Mouse (Mus musculus): ENCODE data around the gene Immp2l. TPM values are rescaled to one million over a fixed set of nuclear protein-coding genes. Genes with fewer than 3 reads are reported as not detected.
"Not testable (repeated sequence)": the region's sequence is repeated elsewhere in the genome, so short reads cannot be mapped to it uniquely, and the experiment has no call there.

Gene Immp2l
- polyA plus RNA-seq, 1 experiment from 2014 or later = 12.8 TPM

DNA sequence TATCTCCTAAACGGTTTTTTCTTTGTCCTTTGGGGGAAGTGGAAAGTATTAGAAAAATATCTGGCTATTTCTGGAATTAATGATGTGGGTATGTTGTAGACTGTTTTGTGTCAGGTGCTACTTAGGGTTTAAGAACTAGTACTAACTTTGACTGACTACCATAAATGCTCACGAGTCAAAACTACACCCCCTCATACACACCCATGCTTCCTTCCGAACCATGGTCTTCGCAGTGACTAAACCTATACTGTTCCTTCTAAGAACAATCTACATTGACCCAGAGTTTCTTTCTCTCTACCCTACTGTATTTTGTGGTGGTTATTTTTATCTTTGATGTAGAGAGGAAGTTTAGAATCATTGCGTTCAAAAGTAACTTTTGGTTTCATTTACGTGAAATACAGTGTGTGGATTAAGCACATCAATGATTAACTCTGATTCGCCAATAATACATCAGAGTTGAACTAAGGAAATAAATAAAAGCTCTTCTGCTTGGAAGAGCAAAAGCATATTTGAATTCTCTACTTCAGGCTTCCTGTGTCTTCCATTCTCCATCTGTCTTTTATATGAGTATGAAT lies 828.1 kb downstream of the Immp2l start:
- WGBS = 76% methylated on average over 7 of the region's 7 CpGs
- ATAC-seq (ENCODE audit: low read depth) = no peak
- Histone ChIP-seq H3K4me3 (ENCODE audit: low read length) (no peak overlapping the region), H3K9ac (ENCODE audit: low read length) (no peak overlapping the region), H3K4me2 (ENCODE audit: low read depth, low read length) (no peak overlapping the region), H3K27me3 (ENCODE audit: control insufficient read depth, insufficient read depth, low read depth, low read length) (no peaks in the 10 kb centered on the region), H3K36me3 (ENCODE audit: control insufficient read depth, insufficient read depth, low read length) (no peaks in the 10 kb centered on the region), H3K9me3 (ENCODE audit: control insufficient read depth, low read length) (no peaks in the 10 kb centered on the region), H3K27ac (ENCODE audit: low read length) (no peak overlapping the region), H3K4me1 (replicated peaks; ENCODE audit: control insufficient read depth, insufficient read depth, low read length) (no peaks in the 10 kb centered on the region)

DNA sequence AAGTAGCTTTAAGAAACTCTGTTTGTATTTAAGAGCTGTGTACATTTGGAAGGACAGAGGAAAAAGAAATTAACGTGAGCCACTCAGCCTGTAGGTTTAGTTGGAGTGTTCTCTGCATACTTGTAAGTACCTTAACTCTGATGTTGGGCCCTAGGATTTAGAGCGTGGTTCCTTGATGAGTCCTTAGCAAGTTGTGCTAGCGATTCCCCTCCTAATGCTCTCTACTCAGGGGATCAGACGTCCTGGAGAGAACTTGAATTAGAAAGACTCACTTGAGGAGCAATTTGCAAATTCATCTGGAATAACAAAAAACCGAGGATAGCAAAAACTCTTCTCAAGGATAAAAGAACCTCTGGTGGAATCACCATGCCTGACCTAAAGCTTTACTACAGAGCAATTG lies 835.8 kb downstream of the Immp2l start:
- H3K4me2 ChIP-seq (ENCODE audit: low read depth, low read length); H3K9me3 ChIP-seq (ENCODE audit: control insufficient read depth, low read length); H3K36me3 ChIP-seq (ENCODE audit: control insufficient read depth, insufficient read depth, low read length); ATAC-seq (ENCODE audit: low read depth); H3K4me1 ChIP-seq (replicated peaks; ENCODE audit: control insufficient read depth, insufficient read depth, low read length); H3K27ac ChIP-seq (ENCODE audit: low read length); H3K9ac ChIP-seq (ENCODE audit: low read length); H3K27me3 ChIP-seq (ENCODE audit: control insufficient read depth, insufficient read depth, low read depth, low read length); H3K4me3 ChIP-seq (ENCODE audit: low read length): not testable (repeated sequence)
- WGBS = 51% methylated on average over 5 of the region's 5 CpGs

DNA sequence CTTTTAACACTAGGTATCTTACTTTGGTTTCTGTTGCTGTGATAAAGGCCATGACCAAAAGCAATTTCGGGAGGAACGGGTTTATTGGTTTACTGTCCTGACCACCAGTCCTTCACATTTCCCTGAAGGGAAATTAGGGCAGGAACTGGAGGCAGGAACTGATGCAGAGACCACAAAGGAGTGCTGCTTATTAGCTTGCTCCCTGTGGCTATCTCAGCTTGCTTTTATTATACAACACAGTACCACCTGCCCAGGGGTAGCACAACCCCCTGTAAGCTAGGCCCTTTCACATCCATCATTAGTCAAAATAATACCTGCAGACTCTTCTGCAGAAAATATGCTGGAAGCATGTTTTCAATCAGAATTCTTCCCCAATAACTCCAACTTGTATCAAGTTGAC lies 844.4 kb downstream of the Immp2l start:
- H3K4me3 ChIP-seq (ENCODE audit: low read length) = no peak overlapping the region
- no peaks in the 10 kb centered on the region for H3K36me3 ChIP-seq (ENCODE audit: control insufficient read depth, insufficient read depth, low read length)
- H3K4me1 ChIP-seq (replicated peaks; ENCODE audit: control insufficient read depth, insufficient read depth, low read length) = no peaks in the 10 kb centered on the region
- no peak overlapping the region for H3K4me2 ChIP-seq (ENCODE audit: low read depth, low read length)
- H3K9ac ChIP-seq (ENCODE audit: low read length) = no peak overlapping the region
- WGBS = 88% methylated on average over 2 of the region's 2 CpGs
- no peaks in the 10 kb centered on the region for H3K27me3 ChIP-seq (ENCODE audit: control insufficient read depth, insufficient read depth, low read depth, low read length)
- peaks cover 3% of the 10 kb centered on the region; the same call in 1 of the 2 replicates for H3K9me3 ChIP-seq (ENCODE audit: control insufficient read depth, low read length)
- no peak for ATAC-seq (ENCODE audit: low read depth)
- H3K27ac ChIP-seq (ENCODE audit: low read length) = no peak overlapping the region

DNA sequence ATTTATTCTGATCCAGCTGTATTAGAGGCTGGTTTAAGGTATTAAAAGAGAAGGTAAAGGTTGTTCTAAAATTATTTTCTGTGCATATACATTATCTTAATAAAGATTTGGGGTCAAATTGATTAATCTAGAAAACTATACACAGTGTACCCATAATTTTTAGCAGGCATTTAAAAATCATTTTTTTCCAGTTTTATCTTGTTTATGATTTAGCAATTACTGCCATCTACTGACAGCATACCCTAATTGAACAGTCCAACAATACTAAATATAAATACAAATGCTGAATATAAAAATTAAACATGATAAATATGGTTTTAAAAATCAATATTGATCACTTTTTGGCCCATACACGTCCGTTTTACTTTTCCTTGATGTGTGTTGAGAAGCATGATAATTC lies 850.1 kb downstream of the Immp2l start:
- no peaks in the 10 kb centered on the region for H3K27me3 ChIP-seq (ENCODE audit: control insufficient read depth, insufficient read depth, low read depth, low read length)
- no peaks in the 10 kb centered on the region for H3K36me3 ChIP-seq (ENCODE audit: control insufficient read depth, insufficient read depth, low read length)
- H3K4me3 ChIP-seq (ENCODE audit: low read length) = no peak overlapping the region
- no peaks in the 10 kb centered on the region for H3K4me1 ChIP-seq (replicated peaks; ENCODE audit: control insufficient read depth, insufficient read depth, low read length)
- no peaks in the 10 kb centered on the region for H3K9me3 ChIP-seq (ENCODE audit: control insufficient read depth, low read length)
- no peak overlapping the region for H3K27ac ChIP-seq (ENCODE audit: low read length)
- H3K9ac ChIP-seq (ENCODE audit: low read length) = no peak overlapping the region
- ATAC-seq (ENCODE audit: low read depth) = no peak
- no peak overlapping the region for H3K4me2 ChIP-seq (ENCODE audit: low read depth, low read length)
- 62% methylated on average over 2 of the region's 2 CpGs for WGBS

DNA sequence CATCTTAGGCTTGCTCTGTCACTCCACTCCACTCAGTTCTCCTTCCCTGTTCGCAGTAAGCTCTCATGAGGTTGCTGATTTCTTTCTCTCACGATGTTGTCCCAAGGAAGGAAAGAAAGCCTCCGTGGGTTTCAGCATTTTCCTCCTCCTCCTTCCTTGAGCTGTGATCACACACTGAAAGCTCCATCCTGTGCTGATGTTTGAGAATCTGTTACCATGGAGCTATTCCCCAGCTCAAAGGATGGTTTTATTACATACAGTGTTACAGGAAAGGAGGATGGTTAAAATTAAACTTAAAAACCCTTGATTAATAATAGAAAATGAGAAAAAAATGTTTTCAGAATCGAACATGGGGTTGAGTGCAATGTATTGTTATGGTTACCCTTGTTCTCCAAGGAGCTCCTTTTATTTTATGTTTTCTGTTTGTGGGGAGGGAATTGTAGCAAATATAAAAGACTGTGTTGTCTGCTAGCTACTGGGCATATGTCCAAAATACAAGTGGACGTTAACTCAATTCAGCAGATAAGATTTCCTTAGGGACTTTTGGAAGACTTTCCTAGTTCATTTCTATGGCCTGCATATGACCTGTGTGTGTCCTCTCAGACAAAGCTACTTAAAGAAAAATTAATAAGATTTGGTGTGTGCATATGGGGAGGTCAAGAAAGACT lies 853.5 kb downstream of the Immp2l start:
- no peaks in the 10 kb centered on the region for H3K9me3 ChIP-seq (ENCODE audit: control insufficient read depth, low read length)
- H3K27ac ChIP-seq (ENCODE audit: low read length) = no peak overlapping the region
- H3K9ac ChIP-seq (ENCODE audit: low read length) = no peak overlapping the region
- 41% methylated on average over 5 of the region's 5 CpGs for WGBS
- H3K4me1 ChIP-seq (replicated peaks; ENCODE audit: control insufficient read depth, insufficient read depth, low read length) = no peaks in the 10 kb centered on the region
- no peak overlapping the region for H3K4me3 ChIP-seq (ENCODE audit: low read length)
- no peaks in the 10 kb centered on the region for H3K27me3 ChIP-seq (ENCODE audit: control insufficient read depth, insufficient read depth, low read depth, low read length)
- H3K36me3 ChIP-seq (ENCODE audit: control insufficient read depth, insufficient read depth, low read length) = no peaks in the 10 kb centered on the region
- no peak for ATAC-seq (ENCODE audit: low read depth)
- no peak overlapping the region for H3K4me2 ChIP-seq (ENCODE audit: low read depth, low read length)

- no peaks in the 10 kb centered on the region for H3K27me3 ChIP-seq (ENCODE audit: control insufficient read depth, insufficient read depth, low read depth, low read length)
- no peaks in the 10 kb centered on the region for H3K9me3 ChIP-seq (ENCODE audit: control insufficient read depth, low read length)
- no peak overlapping the region for H3K9ac ChIP-seq (ENCODE audit: low read length)
- 57% methylated on average over 3 of the region's 3 CpGs for WGBS
- H3K4me1 ChIP-seq (replicated peaks; ENCODE audit: control insufficient read depth, insufficient read depth, low read length) = no peaks in the 10 kb centered on the region
- H3K4me3 ChIP-seq (ENCODE audit: low read length) = no peak overlapping the region
- no peak overlapping the region for H3K27ac ChIP-seq (ENCODE audit: low read length)
- no peak for ATAC-seq (ENCODE audit: low read depth)
- no peaks in the 10 kb centered on the region for H3K36me3 ChIP-seq (ENCODE audit: control insufficient read depth, insufficient read depth, low read length)
- no peak overlapping the region for H3K4me2 ChIP-seq (ENCODE audit: low read depth, low read length)
Observed at GRCm38 (mm10) chr12:41878493-41878892, 854.6 kb downstream of the Immp2l start.

DNA sequence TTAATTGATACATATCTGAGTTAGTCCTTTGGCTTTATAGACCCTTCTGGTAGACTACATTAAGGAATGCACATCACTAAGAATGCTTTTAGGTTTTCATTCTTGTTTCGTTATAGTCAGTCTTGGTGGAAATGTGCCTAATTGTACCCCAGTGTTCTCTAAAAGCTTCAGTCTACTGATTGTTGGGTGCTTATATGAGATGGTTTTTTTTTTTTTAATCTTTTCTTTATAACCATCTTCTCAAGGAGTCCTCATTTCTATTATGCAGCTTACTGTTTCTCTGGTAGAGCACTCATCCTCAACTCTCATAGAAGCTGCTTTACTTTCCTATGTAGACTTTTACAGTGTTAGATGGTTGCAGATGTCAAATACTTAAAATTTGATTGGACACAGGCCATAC lies 855.1 kb downstream of the Immp2l start:
- Histone ChIP-seq H3K27ac (ENCODE audit: low read length) (no peak overlapping the region), H3K4me2 (ENCODE audit: low read depth, low read length) (no peak overlapping the region), H3K36me3 (ENCODE audit: control insufficient read depth, insufficient read depth, low read length) (no peaks in the 10 kb centered on the region), H3K27me3 (ENCODE audit: control insufficient read depth, insufficient read depth, low read depth, low read length) (no peaks in the 10 kb centered on the region), H3K9me3 (ENCODE audit: control insufficient read depth, low read length) (no peaks in the 10 kb centered on the region), H3K9ac (ENCODE audit: low read length) (no peak overlapping the region), H3K4me3 (ENCODE audit: low read length) (no peak overlapping the region), H3K4me1 (replicated peaks; ENCODE audit: control insufficient read depth, insufficient read depth, low read length) (no peaks in the 10 kb centered on the region)
- WGBS = 88% methylated on average over 1 of the region's 1 CpGs
- ATAC-seq (ENCODE audit: low read depth) = no peak

DNA sequence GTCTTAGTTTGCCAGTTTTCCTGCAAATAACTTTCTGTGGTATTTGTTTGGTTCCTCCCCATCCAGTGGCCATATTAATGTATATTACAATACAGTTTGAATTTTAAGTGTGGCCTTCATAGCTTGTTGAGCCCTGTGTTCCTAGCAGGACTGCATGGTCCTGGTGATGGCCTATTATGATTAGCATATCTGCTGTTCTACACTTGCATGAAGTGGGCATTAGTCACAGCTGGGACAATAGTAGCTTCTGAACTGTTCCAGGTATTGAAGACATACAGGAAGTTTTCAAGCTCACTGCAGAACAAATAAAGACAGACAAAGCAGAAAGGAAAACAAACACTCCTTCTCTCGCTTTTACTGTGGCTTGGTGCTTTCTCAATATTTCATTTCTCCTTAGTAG lies 855.5 kb downstream of the Immp2l start:
- H3K4me1 ChIP-seq (replicated peaks; ENCODE audit: control insufficient read depth, insufficient read depth, low read length) = no peaks in the 10 kb centered on the region
- no peak overlapping the region for H3K4me2 ChIP-seq (ENCODE audit: low read depth, low read length)
- no peak overlapping the region for H3K9ac ChIP-seq (ENCODE audit: low read length)
- H3K9me3 ChIP-seq (ENCODE audit: control insufficient read depth, low read length) = no peaks in the 10 kb centered on the region
- no peaks in the 10 kb centered on the region for H3K27me3 ChIP-seq (ENCODE audit: control insufficient read depth, insufficient read depth, low read depth, low read length)
- H3K36me3 ChIP-seq (ENCODE audit: control insufficient read depth, insufficient read depth, low read length) = no peaks in the 10 kb centered on the region
- H3K27ac ChIP-seq (ENCODE audit: low read length) = no peak overlapping the region
- ATAC-seq (ENCODE audit: low read depth) = no peak
- no peak overlapping the region for H3K4me3 ChIP-seq (ENCODE audit: low read length)
- 58% methylated on average over 1 of the region's 1 CpGs for WGBS

- Histone ChIP-seq H3K4me3 (ENCODE audit: low read length) (no peak overlapping the region), H3K36me3 (ENCODE audit: control insufficient read depth, insufficient read depth, low read length) (no peaks in the 10 kb centered on the region), H3K27ac (ENCODE audit: low read length) (no peak overlapping the region), H3K9me3 (ENCODE audit: control insufficient read depth, low read length) (no peaks in the 10 kb centered on the region), H3K27me3 (ENCODE audit: control insufficient read depth, insufficient read depth, low read depth, low read length) (no peaks in the 10 kb centered on the region), H3K4me1 (replicated peaks; ENCODE audit: control insufficient read depth, insufficient read depth, low read length) (no peaks in the 10 kb centered on the region), H3K4me2 (ENCODE audit: low read depth, low read length) (no peak overlapping the region), H3K9ac (ENCODE audit: low read length) (no peak overlapping the region)
- ATAC-seq (ENCODE audit: low read depth) = no peak
- 49% methylated on average over 3 of the region's 3 CpGs for WGBS
Observed at GRCm38 (mm10) chr12:41880833-41881232, 856.9 kb downstream of the Immp2l start.

All from lung, embryonic 16.5 days (tissue).